Mouse (Mus musculus) lung, embryonic 14.5 days (tissue): ENCODE results near the gene Gjc1. TPM values are rescaled to one million over a fixed set of nuclear protein-coding genes. Genes with fewer than 3 reads are reported as not detected.
A peak's percentile ranks its signal among the peaks of the same experiment; 100 is the strongest.

Source experiments
- ATAC-seq: fragments of 200-750 bp; cut with Nextera tagmentation; 2 replicates; pipeline ENCODE4 v1.8.0; 2017; ENCODE audit warnings: mild to moderate bottlenecking, moderate TSS enrichment, moderate library complexity; ENCODE audit not compliant: insufficient read depth
- DNase-seq: peaks from one replicate; pipeline ENCODE4 v3.0.0-alpha.2; 2015
- H3K27ac ChIP-seq: fragments of 300-500 bp; sonication (generic); 2 replicates; pipeline ENCODE4 v1.5.1; 2014; ENCODE audit warnings: low read depth, mild to moderate bottlenecking, moderate library complexity
- H3K27me3 ChIP-seq: fragments of 300-500 bp; sonication (generic); 2 replicates; pipeline ENCODE4 v1.6.1; 2014; ENCODE audit warnings: low read length, control low read depth; ENCODE audit not compliant: insufficient read depth
- H3K36me3 ChIP-seq: fragments of 300-500 bp; sonication (generic); 2 replicates; pipeline ENCODE4 v1.6.1; 2014; ENCODE audit warnings: control low read depth; ENCODE audit not compliant: insufficient read depth
- H3K4me1 ChIP-seq: fragments of 300-500 bp; sonication (generic); 2 replicates; pipeline ENCODE4 v1.6.1; 2014; ENCODE audit warnings: antibody characterized with exemption, control low read depth; ENCODE audit not compliant: insufficient read depth
- H3K4me2 ChIP-seq: fragments of 300-500 bp; sonication (generic); 2 replicates; pipeline ENCODE4 v1.6.1; 2014; ENCODE audit warnings: mild to moderate bottlenecking
- H3K4me3 ChIP-seq: fragments of 300-500 bp; sonication (generic); 2 replicates; pipeline ENCODE4 v1.5.1; 2014; ENCODE audit warnings: low read depth, low read length
- H3K9ac ChIP-seq: fragments of 300-500 bp; sonication (generic); 2 replicates; pipeline ENCODE4 v1.6.1; 2014
- H3K9me3 ChIP-seq: fragments of 300-500 bp; sonication (generic); 2 replicates; pipeline ENCODE4 v1.6.1; 2016; ENCODE audit warnings: low read depth, low read length, control low read depth
- CTCF ChIP-seq: IDR thresholded peaks from 2 replicates; pipeline ENCODE4 v1.5.1; 2016; ENCODE audit warnings: antibody characterized with exemption, low read depth
- WGBS: fragments of 180-500 bp; shearing (Covaris S2); extraction: QIAGEN DNeasy Blood & Tissue Kit; methylation state at CpG from one replicate; pipeline ENCODE4 v1.1.7; 2014; 5-methylcytosine and 5-hydroxymethylcytosine counted together
- polyA plus RNA-seq: library from polyadenylated mRNA; unstranded; fragments of >200 nt; fragmentation: Nextera tagmentation; extraction: Ambion mirVana; gene quantifications from 2 replicates; pipeline ENCODE4 v1.2.1, GENCODE M21; 2014

Gene Gjc1
- polyA plus RNA-seq, 1 experiment from 2014 or later, result 80.7 TPM

GRCm38 (mm10) chr11:102832700-102833297 is 13.3 kb upstream of the Gjc1 start:
- no peak overlapping the region for H3K4me3 ChIP-seq
- H3K9ac ChIP-seq, result no peak overlapping the region
- no peak for TF ChIP-seq CTCF
- 0 out of 2 replicates have a peak overlapping the region, but pooled peaks have one; percentile 25 for H3K4me2 ChIP-seq
- WGBS, result 45% methylated on average over 18 of the region's 18 CpGs
- DNase-seq, result peak; percentile 56
- H3K36me3 ChIP-seq, result peaks cover 18% of the 10 kb centered on the region
- no peaks in the 10 kb centered on the region for H3K4me1 ChIP-seq
- peak overlapping the region; percentile 67 for H3K27ac ChIP-seq
- no peaks in the 10 kb centered on the region for H3K9me3 ChIP-seq
- no peaks in the 10 kb centered on the region for H3K27me3 ChIP-seq
- ATAC-seq, result peak; percentile 46; the same call in 1 of the 2 replicates

GRCm38 (mm10) chr11:102830276-102830675 is 10.8 kb upstream of the Gjc1 start:
- Histone ChIP-seq H3K36me3 (no peaks in the 10 kb centered on the region), H3K4me2 (no peak overlapping the region), H3K9me3 (no peaks in the 10 kb centered on the region), H3K27me3 (no peaks in the 10 kb centered on the region), H3K4me3 (no peak overlapping the region), H3K27ac (no peak overlapping the region), H3K4me1 (no peaks in the 10 kb centered on the region), H3K9ac (no peak overlapping the region)
- TF ChIP-seq CTCF, result no peak
- DNase-seq (no peak), ATAC-seq (no peak)
- WGBS, result 72% methylated on average over 4 of the region's 4 CpGs

GRCm38 (mm10) chr11:102827097-102827496 is 7.6 kb upstream of the Gjc1 start:
- no peaks in the 10 kb centered on the region for H3K4me1 ChIP-seq
- no peaks in the 10 kb centered on the region for H3K27me3 ChIP-seq
- no peak overlapping the region for H3K9ac ChIP-seq
- DNase-seq (no peak), ATAC-seq (no peak)
- TF ChIP-seq CTCF, result no peak
- H3K36me3 ChIP-seq, result no peaks in the 10 kb centered on the region
- H3K4me3 ChIP-seq, result no peak overlapping the region
- H3K27ac ChIP-seq, result no peak overlapping the region
- H3K4me2 ChIP-seq, result no peak overlapping the region
- H3K9me3 ChIP-seq, result no peaks in the 10 kb centered on the region
- WGBS, result 51% methylated on average over 4 of the region's 4 CpGs

- Histone ChIP-seq H3K36me3 (no peaks in the 10 kb centered on the region), H3K4me2 (no peak overlapping the region), H3K9ac (no peak overlapping the region), H3K4me1 (no peaks in the 10 kb centered on the region), H3K27ac (no peak overlapping the region), H3K9me3 (no peaks in the 10 kb centered on the region), H3K4me3 (no peak overlapping the region), H3K27me3 (no peaks in the 10 kb centered on the region)
- DNase-seq (no peak), ATAC-seq (no peak)
- no peak for TF ChIP-seq CTCF
- WGBS, result 71% methylated on average over 2 of the region's 2 CpGs
Measured at GRCm38 (mm10) chr11:102826476-102826875, 7.0 kb upstream of the Gjc1 start.

GRCm38 (mm10) chr11:102821231-102821630 is 1.7 kb upstream of the Gjc1 start:
- ATAC-seq (no peak), DNase-seq (no peak)
- H3K27me3 ChIP-seq, result no peaks in the 10 kb centered on the region
- H3K9ac ChIP-seq, result no peak overlapping the region
- no peaks in the 10 kb centered on the region for H3K36me3 ChIP-seq
- WGBS, result 49% methylated on average over 6 of the region's 6 CpGs
- H3K4me3 ChIP-seq, result no peak overlapping the region
- H3K4me2 ChIP-seq, result no peak overlapping the region
- no peak for TF ChIP-seq CTCF
- H3K27ac ChIP-seq, result no peak overlapping the region
- no peaks in the 10 kb centered on the region for H3K9me3 ChIP-seq
- peaks cover 13% of the 10 kb centered on the region; the same call in 1 of the 2 replicates for H3K4me1 ChIP-seq

GRCm38 (mm10) chr11:102820432-102820831 is 932 bp upstream of the Gjc1 start:
- no peak overlapping the region for H3K9ac ChIP-seq
- TF ChIP-seq CTCF, result no peak
- DNase-seq (no peak), ATAC-seq (no peak)
- no peaks in the 10 kb centered on the region for H3K9me3 ChIP-seq
- H3K4me3 ChIP-seq, result no peak overlapping the region
- H3K27me3 ChIP-seq, result no peaks in the 10 kb centered on the region
- H3K27ac ChIP-seq, result no peak overlapping the region
- H3K4me2 ChIP-seq, result no peak overlapping the region
- 20% methylated on average over 3 of the region's 3 CpGs for WGBS
- no peaks in the 10 kb centered on the region for H3K36me3 ChIP-seq
- H3K4me1 ChIP-seq, result peaks cover 14% of the 10 kb centered on the region; the same call in 1 of the 2 replicates

- Histone ChIP-seq H3K27ac (peak overlapping the region; percentile 99), H3K36me3 (no peaks in the 10 kb centered on the region), H3K9ac (peak overlapping the region; percentile 99), H3K9me3 (no peaks in the 10 kb centered on the region), H3K4me1 (peaks cover 14% of the 10 kb centered on the region; the same call in 1 of the 2 replicates), H3K4me3 (peak overlapping the region; percentile 91), H3K27me3 (no peaks in the 10 kb centered on the region), H3K4me2 (peak overlapping the region; percentile 75)
- no peak for TF ChIP-seq CTCF
- ATAC-seq (no peak), DNase-seq (no peak)
- WGBS, result 4% methylated on average over 14 of the region's 14 CpGs
Measured at GRCm38 (mm10) chr11:102819783-102820385, 384 bp upstream of the Gjc1 start.
